Mouse (Mus musculus): ENCODE results near the gene Asrgl1.

DNA sequence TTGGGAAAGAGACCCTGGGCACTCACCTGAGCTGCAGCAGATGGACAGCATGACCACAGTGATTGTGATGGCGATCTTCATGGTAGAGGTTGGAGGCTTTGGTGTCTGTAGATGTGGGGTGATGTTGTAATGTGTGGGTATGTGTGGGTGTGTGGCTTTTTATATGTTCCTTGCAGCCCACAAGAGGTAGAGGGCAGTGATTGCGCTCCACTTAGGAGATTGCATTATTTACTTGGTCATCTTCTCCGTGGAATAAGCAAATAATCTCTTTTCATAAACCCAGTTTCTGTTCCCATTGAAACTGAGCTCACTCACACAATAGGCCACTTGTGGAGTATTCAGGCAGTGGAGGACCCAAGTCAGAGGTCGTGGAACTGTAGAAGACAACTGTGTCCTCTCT is 47.6 kb downstream of the Asrgl1 start, which contains the start of gene Scgb1a1:
- no peak for TF ChIP-seq CTCF (conservative IDR thresholded peaks at IDR 0.05 in 1 of 2, IDR thresholded peaks at IDR 0.05 in 1 of 2; ENCODE audit: low read depth in 2 of 2, low read length in 2 of 2)
- TF ChIP-seq MAFK (IDR thresholded peaks at IDR 0.05; ENCODE audit: insufficient replicate concordance, low read length) = no peak
- TF ChIP-seq MAX (IDR thresholded peaks at IDR 0.05; ENCODE audit: low read length) = no peak

All from CH12.LX (cell line).